Mouse (Mus musculus) lung, adult 2 months (tissue): ENCODE measurements at regions not wholly inside any gene's neighbourhood (a gene's known extent, or its start where the extent isn't known, plus 50 kb on each side); places are given as distances from the start of the nearest gene placed in this dataset.

Experiments
- DNase-seq: peaks from one replicate; pipeline ENCODE4 v3.0.0; 2022
- H3K4me1 ChIP-seq: fragments of 200-500 bp; 2 replicates; pipeline ENCODE4 v1.6.1; 2011; ENCODE audit warnings: low read length; ENCODE audit not compliant: control insufficient read depth, insufficient read depth
- H3K4me3 ChIP-seq: fragments of 200-500 bp; replicated peaks from 2 replicates; pipeline ENCODE3; 2011; ENCODE audit warnings: low read depth, mild to moderate bottlenecking, control low read depth, low read length; ENCODE audit errors: extremely low read depth
- CTCF ChIP-seq: fragments of 200-500 bp; IDR thresholded peaks from 2 replicates; pipeline ENCODE4 v1.5.1; 2011; ENCODE audit warnings: mild to moderate bottlenecking, low read length, control low read depth; ENCODE audit not compliant: insufficient read depth
- POLR2A ChIP-seq: fragments of 200-500 bp; IDR thresholded peaks from 2 replicates; pipeline ENCODE4 v1.6.1; 2011; ENCODE audit warnings: low read depth, mild to moderate bottlenecking, control low read depth, low read length, borderline replicate concordance; ENCODE audit errors: extremely low read depth
- WGBS: fragments of 180-500 bp; shearing (Covaris S2); methylation state at CpG from one replicate; pipeline ENCODE4 v1.1.7; 2018; 5-methylcytosine and 5-hydroxymethylcytosine counted together

DNA sequence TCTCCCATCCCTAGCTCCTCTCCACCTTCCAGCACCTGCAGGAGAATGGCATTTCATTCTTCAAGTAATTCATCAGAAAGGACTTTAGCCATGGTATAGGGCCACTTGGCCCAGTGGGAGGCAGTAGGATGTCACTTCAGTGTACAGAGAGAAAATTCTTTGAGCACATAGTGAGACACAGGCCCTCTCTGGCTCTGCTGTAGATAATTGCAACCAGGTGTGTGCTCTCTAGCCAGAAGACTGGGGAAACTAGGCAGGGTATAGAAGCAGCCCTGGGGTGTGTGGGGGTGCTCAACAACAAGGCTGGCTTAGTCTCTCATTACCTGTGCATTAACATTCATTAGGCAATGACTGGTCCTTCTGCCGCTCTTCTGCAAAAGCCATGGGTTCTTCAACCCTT is 125.1 kb downstream of the Fam43a start:
- 100% methylated on average over 1 of the region's 1 CpGs for WGBS
- Histone ChIP-seq H3K4me1 (no peaks in the 10 kb centered on the region), H3K4me3 (no peak overlapping the region)
- DNase-seq = no peak
- TF ChIP-seq POLR2A (no peak), CTCF (no peak)

DNA sequence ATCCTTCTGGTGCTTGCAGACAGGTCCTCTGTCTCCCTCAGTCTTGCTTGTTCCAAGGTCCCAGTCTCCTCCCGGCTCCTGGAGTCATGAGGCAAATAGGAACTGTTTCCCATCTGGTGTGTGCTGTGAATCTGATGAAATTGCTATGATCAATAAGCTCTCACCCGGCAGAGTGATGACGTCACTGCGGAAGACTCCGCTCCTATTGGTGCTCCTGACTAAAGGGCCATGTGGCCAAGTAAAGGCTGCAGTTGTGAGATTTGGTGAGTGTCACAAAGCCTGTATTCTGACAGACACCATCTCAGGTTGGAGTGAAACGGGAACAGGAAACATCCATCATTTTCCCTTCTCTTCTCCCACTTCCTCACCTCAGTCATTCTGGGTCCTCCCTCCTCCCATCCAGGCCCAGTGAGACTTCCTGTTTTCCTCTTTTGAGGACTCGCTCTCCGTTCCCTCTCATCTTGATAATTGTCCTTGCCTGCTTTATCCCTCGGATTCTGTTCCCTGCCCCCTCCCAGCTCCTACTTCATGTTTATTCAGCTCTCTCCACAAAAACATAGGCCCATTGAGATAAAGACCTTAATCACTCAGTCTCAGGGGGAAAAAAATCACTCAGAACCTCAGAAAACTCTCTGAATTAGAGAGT is 133.4 kb downstream of the Fam43a start:
- no peak overlapping the region for H3K4me3 ChIP-seq
- H3K4me1 ChIP-seq = no peaks in the 10 kb centered on the region
- 41% methylated on average over 9 of the region's 9 CpGs for WGBS
- no peak for TF ChIP-seq CTCF
- TF ChIP-seq POLR2A = no peak
- no peak for DNase-seq

DNA sequence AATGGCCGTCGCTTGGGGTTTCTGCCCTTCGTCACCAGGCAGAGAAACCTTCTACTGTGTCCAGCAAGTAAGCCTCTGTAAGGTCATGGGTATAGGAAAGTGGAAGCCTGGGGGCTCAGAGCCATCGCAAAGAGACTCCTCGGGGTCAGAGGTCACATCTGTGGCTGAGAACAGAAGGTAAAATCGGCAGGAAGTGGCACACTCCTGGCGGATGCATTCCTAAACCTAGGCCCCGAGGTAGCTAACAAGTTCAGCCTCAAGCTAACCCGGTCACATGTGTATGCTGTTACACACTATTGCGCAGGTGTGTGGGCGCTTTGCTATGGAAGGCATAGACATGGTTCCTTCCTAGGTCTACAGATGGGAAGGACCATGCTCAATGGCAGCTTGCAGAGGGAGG is 134.0 kb downstream of the Fam43a start:
- DNase-seq = no peak
- Histone ChIP-seq H3K4me3 (no peak overlapping the region), H3K4me1 (no peaks in the 10 kb centered on the region)
- WGBS = 64% methylated on average over 11 of the region's 11 CpGs
- TF ChIP-seq CTCF = no peak
- TF ChIP-seq POLR2A = no peak

DNA sequence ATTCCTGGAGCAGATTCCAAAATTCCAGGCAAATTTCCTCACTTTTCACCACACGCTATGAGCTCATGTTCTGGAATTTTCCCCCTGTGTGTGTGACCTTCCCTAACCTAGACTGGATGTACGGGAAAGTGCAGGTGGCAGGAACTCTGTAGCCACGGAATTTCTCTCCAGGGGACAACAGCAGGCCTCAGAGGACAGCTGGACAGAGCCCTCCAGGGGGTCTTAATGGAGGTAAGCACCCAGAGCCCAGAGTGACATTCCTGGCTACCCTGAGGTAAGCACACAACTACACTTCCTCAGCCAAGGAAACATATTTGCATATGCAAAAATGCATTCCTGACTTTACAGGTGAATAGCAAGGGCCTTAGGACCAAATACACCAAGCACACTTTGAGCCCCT is 135.8 kb downstream of the Fam43a start:
- no peak for DNase-seq
- Histone ChIP-seq H3K4me1 (no peaks in the 10 kb centered on the region), H3K4me3 (no peak overlapping the region)
- 66% methylated on average over 3 of the region's 3 CpGs for WGBS
- TF ChIP-seq CTCF = no peak
- TF ChIP-seq POLR2A = no peak

DNA sequence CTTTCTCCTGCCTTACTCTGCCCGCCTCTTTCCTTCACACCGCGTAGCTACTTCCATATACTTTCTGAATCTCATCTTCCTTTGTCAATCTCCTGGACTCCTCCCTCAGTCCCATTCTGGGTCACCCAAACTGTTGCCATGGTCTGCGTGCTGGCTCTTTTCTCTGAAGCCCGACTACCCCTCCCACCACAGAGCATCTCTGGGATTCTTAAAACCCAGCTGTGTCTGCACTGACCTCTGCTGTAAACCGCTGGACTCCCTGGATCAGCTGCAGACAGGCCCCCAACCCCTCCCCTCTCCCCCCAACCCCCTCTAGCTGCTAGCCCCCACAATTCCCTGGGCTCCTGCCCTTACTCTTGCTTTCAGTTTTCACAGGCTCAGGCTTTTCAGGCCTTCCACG is 136.4 kb downstream of the Fam43a start:
- H3K4me3 ChIP-seq = no peak overlapping the region
- TF ChIP-seq POLR2A = no peak
- no peak for TF ChIP-seq CTCF
- H3K4me1 ChIP-seq = no peaks in the 10 kb centered on the region
- no peak for DNase-seq
- 52% methylated on average over 7 of the region's 7 CpGs for WGBS

DNA sequence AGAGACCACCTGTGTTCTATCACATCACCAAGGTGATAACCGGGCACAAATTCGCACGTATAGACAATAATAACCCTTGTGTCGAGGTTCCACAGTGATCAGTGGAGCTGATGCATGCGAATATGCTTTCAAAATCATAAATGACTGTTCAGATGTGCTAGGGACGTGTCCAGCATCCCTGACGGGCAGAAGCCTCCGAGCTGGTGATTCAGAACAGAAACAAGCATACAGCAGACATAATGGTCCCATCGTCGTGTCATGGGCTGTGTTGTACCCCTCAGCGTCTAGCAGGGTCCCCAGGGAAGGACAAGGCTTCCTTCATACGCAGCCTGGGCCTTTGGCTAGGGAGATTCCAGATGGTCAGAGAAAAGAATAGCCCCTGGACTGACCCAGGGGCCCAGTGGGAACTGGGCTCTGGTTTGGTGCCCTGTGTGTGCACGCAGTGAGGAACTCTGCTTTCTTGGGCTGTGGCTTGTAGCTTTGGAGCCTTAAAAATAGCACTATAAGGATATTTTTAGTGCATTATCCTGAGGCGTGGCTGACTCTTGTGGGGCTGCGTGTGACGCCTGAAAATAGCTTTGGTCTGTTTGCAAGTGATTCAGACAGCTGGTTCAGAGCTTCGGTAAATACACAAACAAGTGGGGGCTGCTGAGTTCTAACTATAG is 137.3 kb downstream of the Fam43a start:
- TF ChIP-seq CTCF = no peak
- TF ChIP-seq POLR2A = no peak
- no peak for DNase-seq
- no peak overlapping the region for H3K4me3 ChIP-seq
- 55% methylated on average over 17 of the region's 17 CpGs for WGBS
- H3K4me1 ChIP-seq = no peaks in the 10 kb centered on the region

DNA sequence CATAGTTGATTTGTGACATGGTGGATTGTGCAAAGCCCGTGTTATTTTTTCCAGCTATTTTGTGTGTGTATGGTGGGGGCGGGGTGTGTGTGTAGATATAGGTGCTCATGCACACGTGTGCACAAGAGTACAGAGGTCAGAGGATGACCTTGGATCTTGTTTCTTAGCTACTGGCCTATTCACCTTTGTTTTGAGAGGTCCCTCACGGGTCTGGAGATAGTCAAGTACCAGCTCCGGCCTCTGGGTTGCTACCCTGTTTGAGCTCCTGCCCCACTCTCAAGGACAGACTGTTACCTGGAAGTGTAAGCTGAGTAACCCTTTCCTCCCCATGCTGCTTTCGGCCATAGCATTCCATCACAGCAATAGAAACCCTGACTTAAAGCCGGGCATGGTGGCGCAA is 138.0 kb downstream of the Fam43a start:
- TF ChIP-seq CTCF = no peak
- no peak for TF ChIP-seq POLR2A
- DNase-seq = no peak
- H3K4me3 ChIP-seq = no peak overlapping the region
- H3K4me1 ChIP-seq = no peaks in the 10 kb centered on the region
- WGBS = 70% methylated on average over 8 of the region's 8 CpGs

DNA sequence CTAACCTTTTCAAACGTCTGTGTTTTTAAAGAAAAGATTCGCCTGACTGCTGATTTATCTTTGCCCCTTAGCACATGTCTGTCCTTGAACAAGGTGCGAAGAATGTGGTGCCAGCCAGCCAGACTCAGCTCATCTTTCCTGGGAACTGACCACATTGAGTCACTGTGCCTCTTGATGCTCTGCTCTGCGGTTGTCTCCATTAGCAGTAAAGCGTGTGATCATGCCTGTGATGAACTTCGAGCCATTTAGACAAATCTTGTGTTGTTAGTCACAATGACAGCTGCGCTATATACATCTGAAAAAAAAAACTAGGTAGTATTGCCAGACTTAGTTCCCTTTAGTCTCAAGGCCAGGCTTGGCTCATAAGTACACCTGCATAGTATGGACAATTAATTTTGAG is 140.1 kb downstream of the Fam43a start:
- TF ChIP-seq CTCF (no peak), POLR2A (no peak)
- no peak for DNase-seq
- Histone ChIP-seq H3K4me3 (no peak overlapping the region), H3K4me1 (no peaks in the 10 kb centered on the region)
- WGBS = 86% methylated on average over 7 of the region's 7 CpGs

DNA sequence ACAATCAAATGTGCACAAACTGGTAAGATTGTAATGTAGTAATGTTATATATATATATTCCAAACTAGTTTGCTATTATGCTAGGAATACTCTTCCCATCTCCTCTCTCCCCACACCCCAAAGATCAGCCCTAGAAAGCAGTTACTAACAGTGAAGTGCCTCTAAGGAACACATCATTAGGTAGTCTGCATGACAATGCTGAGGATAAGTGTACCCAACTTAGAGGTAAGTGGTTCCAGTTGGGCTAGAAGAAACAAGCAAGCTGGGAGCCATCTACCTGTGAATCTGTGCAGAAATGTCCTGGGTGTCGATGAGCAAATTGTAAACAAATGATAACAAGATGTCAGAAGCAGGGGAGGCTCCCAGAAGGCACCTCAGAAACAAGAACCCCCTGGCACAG is 141.7 kb downstream of the Fam43a start:
- Histone ChIP-seq H3K4me1 (no peaks in the 10 kb centered on the region), H3K4me3 (no peak overlapping the region)
- no peak for DNase-seq
- TF ChIP-seq POLR2A = no peak
- TF ChIP-seq CTCF = no peak
- 67% methylated on average over 1 of the region's 1 CpGs for WGBS

DNA sequence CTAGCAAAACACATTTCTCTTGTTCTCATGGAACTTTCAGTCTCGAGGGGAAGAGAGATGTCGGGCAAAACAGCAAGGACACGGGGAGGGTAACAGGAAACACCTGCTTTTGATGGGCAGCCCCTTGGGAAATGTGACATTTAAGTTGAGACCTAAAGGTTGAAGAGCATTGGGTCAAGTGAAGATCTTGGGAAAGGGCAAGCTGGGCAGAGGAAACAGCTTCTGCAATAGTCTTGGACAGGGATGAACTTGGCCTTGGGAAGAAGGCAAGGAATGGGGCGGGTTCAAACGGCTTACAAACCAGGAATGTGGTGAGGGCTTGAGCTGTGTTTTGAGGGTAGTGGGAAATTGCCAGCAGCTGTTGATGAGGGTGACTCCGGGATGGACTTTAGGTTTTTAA is 143.0 kb downstream of the Fam43a start:
- H3K4me1 ChIP-seq = no peaks in the 10 kb centered on the region
- 55% methylated on average over 6 of the region's 6 CpGs for WGBS
- no peak for DNase-seq
- TF ChIP-seq POLR2A = no peak
- no peak for TF ChIP-seq CTCF
- H3K4me3 ChIP-seq = no peak overlapping the region
